In the genomic region with DNA sequence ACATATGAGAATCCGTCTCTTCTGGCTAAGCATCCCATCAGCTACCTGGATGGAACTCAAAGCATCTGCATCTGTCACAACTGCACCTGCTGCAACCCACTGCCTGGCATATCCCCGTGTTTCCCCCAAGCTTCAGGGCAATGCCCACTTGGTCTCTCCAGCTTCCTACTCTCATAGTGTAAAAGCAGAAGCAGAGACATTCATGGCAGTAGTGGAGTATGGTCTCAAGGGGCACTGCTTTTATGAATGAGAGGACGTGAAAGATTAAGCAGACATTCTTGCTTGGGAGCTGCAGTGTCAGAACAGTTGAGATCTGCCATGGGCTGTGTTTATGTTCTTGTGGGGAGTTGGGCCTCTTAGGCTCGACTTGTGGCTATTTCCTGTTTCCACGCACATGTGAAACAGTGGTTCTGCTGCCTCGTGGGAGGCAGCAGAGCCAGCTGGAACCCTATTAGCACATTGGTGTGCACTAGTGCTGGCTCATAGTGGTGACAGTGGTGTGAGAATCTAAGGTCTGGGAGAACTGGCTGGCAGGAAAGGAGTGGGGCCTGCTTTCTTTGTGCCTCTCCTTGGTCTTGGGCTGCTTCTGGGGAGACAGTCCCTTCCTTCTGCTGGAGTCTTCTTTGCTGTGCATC, we compare ENCODE assay signal across 14 mouse cellular contexts. TPM values are rescaled to one million over a fixed set of nuclear protein-coding genes. Genes with fewer than 3 reads are reported as not detected.
"Had no signal": no experiment of that assay in that cellular context is flagged by ENCODE, and none has a peak within 500 bp of the region (broad histone marks: within the 10 kb centered on the region; RNA-seq: fewer than 3 reads in every experiment).

No protein-coding gene starts in this region.

- ATAC-seq: liver, embryonic 12.5 days; midbrain, embryonic 15.5 days had no signal

- H3K9ac ChIP-seq: limb, embryonic 15.5 days; liver, embryonic 12.5 days; lung, embryonic 15.5 days; midbrain, embryonic 15.5 days; neural tube, embryonic 12.5 days; stomach, embryonic 15.5 days had no signal

- H3K36me3 ChIP-seq: limb, embryonic 15.5 days; liver, embryonic 12.5 days; lung, embryonic 15.5 days; midbrain, embryonic 15.5 days; neural tube, embryonic 12.5 days; stomach, embryonic 15.5 days had no signal

- H3K27ac ChIP-seq: limb, embryonic 15.5 days; liver, embryonic 12.5 days; lung, embryonic 15.5 days; midbrain, embryonic 15.5 days; neural tube, embryonic 12.5 days; stomach, embryonic 15.5 days had no signal

- H3K9me3 ChIP-seq: limb, embryonic 15.5 days; liver, embryonic 12.5 days; lung, embryonic 15.5 days; midbrain, embryonic 15.5 days; neural tube, embryonic 12.5 days; stomach, embryonic 15.5 days had no signal

- H3K4me3 ChIP-seq: limb, embryonic 15.5 days; liver, embryonic 12.5 days; lung, embryonic 15.5 days; midbrain, embryonic 15.5 days; neural tube, embryonic 12.5 days; stomach, embryonic 15.5 days had no signal

- H3K4me2 ChIP-seq: limb, embryonic 15.5 days; liver, embryonic 12.5 days; lung, embryonic 15.5 days; midbrain, embryonic 15.5 days; neural tube, embryonic 12.5 days; stomach, embryonic 15.5 days had no signal

- H3K4me1 ChIP-seq: liver, embryonic 12.5 days had no signal

- DNase-seq: kidney, adult 18-20 months; kidney, postnatal 25 days; layer of hippocampus, adult 9-11 months; layer of hippocampus, postnatal 36 days; right cerebral cortex, postnatal 14 days; thymus, adult 2 months; thymus, postnatal 36 days had no signal

- H3K27me3 ChIP-seq: liver, embryonic 12.5 days; lung, embryonic 15.5 days; midbrain, embryonic 15.5 days; neural tube, embryonic 12.5 days; stomach, embryonic 15.5 days had no signal

RNA-seq across cellular contexts. Expression of gene Bmper, which starts 12.6 kb away (rescaled TPM):
- total RNA-seq: monocyte, adult 5-6 weeks had no signal
